Mouse (Mus musculus): Measurements from ENCODE around the gene Erich6. TPM values are rescaled to one million over a fixed set of nuclear protein-coding genes. Genes with fewer than 3 reads are reported as not detected.

Gene Erich6
- total and polyA plus RNA-seq, 3 experiments: not detected

GRCm38 (mm10) chr3:58577506-58578050 lies 59.4 kb downstream of the Erich6 start:
- H3K27me3 ChIP-seq (replicated peaks): no peaks in the 10 kb centered on the region
- DNase-seq (ENCODE audit: extremely low read depth): no peak
- dilution Hi-C loops (cut with MboI; ENCODE audit: extremely low pct_ligation_motif_present, extremely low pct_unique_long_range_greater_than_20kb, low sequenced_read_pairs): no loop called here
- peak overlapping the region; percentile 62; the same call in 1 of the 2 replicates for H3K4me2 ChIP-seq (ENCODE audit: insufficient read depth, low read depth, poor library complexity, severe bottlenecking)
- H3K9me3 ChIP-seq (replicated peaks; ENCODE audit: low read length): no peaks in the 10 kb centered on the region
- TF ChIP-seq MEF2A (IDR thresholded peaks at IDR 0.05; ENCODE audit: borderline replicate concordance, low read depth, low read length) (no peak), ETS1 (conservative IDR thresholded peaks at IDR 0.05; ENCODE audit: low read depth, low read length) (0 out of 2 replicates have a peak, but pooled peaks have one; percentile 16), SIN3A (IDR thresholded peaks at IDR 0.05; ENCODE audit: low read length) (peak; percentile 30; the same call in 1 of the 2 replicates)
- H3K4me1 ChIP-seq (ENCODE audit: control insufficient read depth in 1 of 2, insufficient read depth in 2 of 2): peaks cover 5 to 35% of the 10 kb centered on the region in 2 experiments; a peak in 3 of 4 replicates
- peaks cover 55% of the 10 kb centered on the region for H3K79me2 ChIP-seq (replicated peaks; ENCODE audit: control insufficient read depth, extremely low read depth, insufficient read depth, poor library complexity, severe bottlenecking)
- peaks cover 7 to 27% of the 10 kb centered on the region in 2 experiments for H3K36me3 ChIP-seq (replicated peaks in 1 of 2; ENCODE audit: control insufficient read depth in 1 of 2, insufficient read depth in 1 of 2, low read length in 1 of 2)
- in situ Hi-C loops (cut with MboI; ENCODE audit: low pct_ligation_motif_present, low pct_unique_long_range_greater_than_20kb, low sequenced_read_pairs): no loop called here
- peak overlapping the region; percentile 97 for H3K9ac ChIP-seq (ENCODE audit: insufficient read depth, low read depth)
- peak overlapping the region; percentile 73 to 94 (median 80) for H3K4me3 ChIP-seq (replicated peaks in 1 of 3; ENCODE audit: low read depth in 2 of 3, low read length in 2 of 3, poor library complexity in 1 of 3)
- no peak overlapping the region for H3K27ac ChIP-seq (ENCODE audit: insufficient read depth, low read depth)

GRCm38 (mm10) chr3:58577067-58577503 lies 59.9 kb downstream of the Erich6 start:
- no peaks in the 10 kb centered on the region for H3K9me3 ChIP-seq (replicated peaks; ENCODE audit: low read length)
- 0 out of 2 replicates have a peak, but pooled peaks have one; percentile 7 for TF ChIP-seq MXI1 (IDR thresholded peaks at IDR 0.05; ENCODE audit: low read depth, low read length)
- no peak for TF ChIP-seq POLR2A (IDR thresholded peaks at IDR 0.05; ENCODE audit: low read depth, low read length)
- peak; percentile 95 for TF ChIP-seq UBTF (IDR thresholded peaks at IDR 0.05; ENCODE audit: low read depth, low read length)
- TF ChIP-seq ZNF384 (IDR thresholded peaks at IDR 0.05; ENCODE audit: low read depth, low read length): peak; percentile 64
- H3K36me3 ChIP-seq (replicated peaks in 1 of 2; ENCODE audit: control insufficient read depth in 1 of 2, insufficient read depth in 1 of 2, low read length in 1 of 2): peaks cover 7 to 23% of the 10 kb centered on the region in 2 experiments
- peak overlapping the region; percentile 95 for H3K27ac ChIP-seq (ENCODE audit: insufficient read depth, low read depth)
- H3K4me1 ChIP-seq (ENCODE audit: control insufficient read depth in 1 of 2, insufficient read depth in 2 of 2): peaks cover 2 to 30% of the 10 kb centered on the region in 2 experiments; a peak in 2 of 4 replicates
- DNase-seq (ENCODE audit: extremely low read depth): peak; percentile 27
- no peak overlapping the region for H3K4me2 ChIP-seq (ENCODE audit: insufficient read depth, low read depth, poor library complexity, severe bottlenecking)
- H3K27me3 ChIP-seq (replicated peaks): no peaks in the 10 kb centered on the region
- dilution Hi-C loops (cut with MboI; ENCODE audit: extremely low pct_ligation_motif_present, extremely low pct_unique_long_range_greater_than_20kb, low sequenced_read_pairs) (no loop called here), in situ Hi-C loops (cut with MboI; ENCODE audit: low pct_ligation_motif_present, low pct_unique_long_range_greater_than_20kb, low sequenced_read_pairs) (no loop called here)
- H3K9ac ChIP-seq (ENCODE audit: insufficient read depth, low read depth): peak overlapping the region; percentile 97
- H3K79me2 ChIP-seq (replicated peaks; ENCODE audit: control insufficient read depth, extremely low read depth, insufficient read depth, poor library complexity, severe bottlenecking): peaks cover 50% of the 10 kb centered on the region
- H3K4me3 ChIP-seq (replicated peaks in 1 of 3; ENCODE audit: low read depth in 2 of 3, low read length in 2 of 3, poor library complexity in 1 of 3): peak overlapping the region; percentile 73 to 94 (median 80)

- in situ Hi-C loops (cut with MboI; ENCODE audit: low pct_ligation_motif_present, low pct_unique_long_range_greater_than_20kb, low sequenced_read_pairs) (no loop called here), dilution Hi-C loops (cut with MboI; ENCODE audit: extremely low pct_ligation_motif_present, extremely low pct_unique_long_range_greater_than_20kb, low sequenced_read_pairs) (no loop called here)
- Histone ChIP-seq H3K4me3 (replicated peaks in 1 of 3; ENCODE audit: low read depth in 2 of 3, low read length in 2 of 3, poor library complexity in 1 of 3) (peak within 1 kb of the TSS; percentile 73 to 94 (median 80)), H3K4me1 (ENCODE audit: control insufficient read depth in 1 of 2, insufficient read depth in 2 of 2) (peaks cover 0 to 23% of the 10 kb centered on the region in 2 experiments; a peak in 2 of 4 replicates), H3K79me2 (replicated peaks; ENCODE audit: control insufficient read depth, extremely low read depth, insufficient read depth, poor library complexity, severe bottlenecking) (peaks cover 44% of the 10 kb centered on the region), H3K4me2 (ENCODE audit: insufficient read depth, low read depth, poor library complexity, severe bottlenecking) (peak within 1 kb of the TSS; percentile 39; the same call in 1 of the 2 replicates), H3K36me3 (replicated peaks in 1 of 2; ENCODE audit: control insufficient read depth in 1 of 2, insufficient read depth in 1 of 2, low read length in 1 of 2) (peaks cover 7 to 19% of the 10 kb centered on the region in 2 experiments), H3K9me3 (replicated peaks; ENCODE audit: low read length) (no peaks in the 10 kb centered on the region), H3K27me3 (replicated peaks) (no peaks in the 10 kb centered on the region), H3K9ac (ENCODE audit: insufficient read depth, low read depth) (peak within 1 kb of the TSS; percentile 97), H3K27ac (ENCODE audit: insufficient read depth, low read depth) (peak within 1 kb of the TSS; percentile 95)
- DNase-seq (ENCODE audit: extremely low read depth): peak; percentile 95
- TF ChIP-seq TCF12 (IDR thresholded peaks at IDR 0.05; ENCODE audit: low read depth, low read length): peak; percentile 92
- TF ChIP-seq UBTF (IDR thresholded peaks at IDR 0.05; ENCODE audit: low read depth, low read length): peak; percentile 100
- peak; percentile 97 for TF ChIP-seq ZMIZ1 (IDR thresholded peaks at IDR 0.05; ENCODE audit: low read depth, low read length)
- TF ChIP-seq MAX (IDR thresholded peaks at IDR 0.05; ENCODE audit: low read length): peak; percentile 31; the same call in 1 of the 2 replicates
- TF ChIP-seq KAT2A (IDR thresholded peaks at IDR 0.05; ENCODE audit: insufficient replicate concordance, low read length): peak; percentile 52; the same call in 1 of the 2 replicates
- peak; percentile 99 for TF ChIP-seq POLR2A (IDR thresholded peaks at IDR 0.05; ENCODE audit: low read depth, low read length)
- TF ChIP-seq NRF1 (IDR thresholded peaks at IDR 0.05; ENCODE audit: low read depth, low read length): peak; percentile 98
- TF ChIP-seq JUN (IDR thresholded peaks at IDR 0.05; ENCODE audit: insufficient read depth, low read depth, low read length): no peak
- peak; percentile 14; the same call in 1 of the 2 replicates for TF ChIP-seq ZKSCAN1 (IDR thresholded peaks at IDR 0.05; ENCODE audit: borderline replicate concordance, low read depth, low read length)
- no peak for TF ChIP-seq ZC3H11A (IDR thresholded peaks at IDR 0.05; ENCODE audit: low read depth, low read length)
- peak; percentile 88 for TF ChIP-seq POLR2AphosphoS2 (IDR thresholded peaks at IDR 0.05; ENCODE audit: low read depth, low read length)
- TF ChIP-seq EP300 (IDR thresholded peaks at IDR 0.05; ENCODE audit: low read length): no peak
- no peak for TF ChIP-seq RAD21 (IDR thresholded peaks at IDR 0.05; ENCODE audit: low read depth, low read length)
- TF ChIP-seq MEF2A (IDR thresholded peaks at IDR 0.05; ENCODE audit: borderline replicate concordance, low read depth, low read length): peak; percentile 72; the same call in 1 of the 2 replicates
- TF ChIP-seq MYC (IDR thresholded peaks at IDR 0.05; ENCODE audit: low read depth, low read length): 0 out of 2 replicates have a peak, but pooled peaks have one; percentile 42
- TF ChIP-seq NELFE (IDR thresholded peaks at IDR 0.05; ENCODE audit: low read depth, low read length): peak; percentile 99
- TF ChIP-seq SIN3A (IDR thresholded peaks at IDR 0.05; ENCODE audit: low read length): peak; percentile 65
These were observed 60.6 kb downstream of the Erich6 start, which contains the start of gene Selenot for GRCm38 (mm10) chr3:58576137-58577066. Gene Selenot (plus strand): TSS chr3:58576636.

All from CH12.LX (cell line).